8 mouse cellular contexts compared by ENCODE assay signal in the genomic region with DNA sequence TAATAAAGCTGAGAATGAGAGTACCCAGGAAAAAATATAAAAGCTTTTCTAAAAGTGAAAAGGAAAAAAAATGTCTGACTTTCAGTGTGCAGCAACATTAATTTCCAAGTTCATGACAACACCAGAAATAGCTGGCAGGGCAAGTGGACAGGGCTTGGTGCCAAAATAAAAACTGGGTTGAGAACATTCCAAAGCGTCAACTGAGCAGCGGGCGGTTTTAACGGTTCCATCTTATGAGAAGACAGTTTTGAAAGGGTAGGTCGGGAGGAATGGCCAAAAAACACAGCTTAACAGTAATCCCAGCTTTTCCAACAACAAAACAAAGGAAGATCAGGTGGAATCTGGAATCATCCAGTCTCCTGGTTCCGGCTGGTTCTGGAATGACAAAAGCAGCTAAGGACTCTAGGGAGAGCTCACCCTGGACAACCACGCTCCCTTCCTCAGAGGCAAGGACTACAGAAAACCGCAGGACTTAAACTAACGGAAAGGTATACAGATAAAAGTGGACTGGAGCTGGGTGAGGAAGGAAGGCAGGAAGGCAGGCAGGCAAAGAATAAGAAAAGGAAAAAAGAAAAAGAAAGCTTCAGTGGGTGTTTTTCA. TPM values are rescaled to one million over a fixed set of nuclear protein-coding genes. Genes with fewer than 3 reads are reported as not detected.
DNase-seq lines count a peak whose midpoint lies in the region; ATAC-seq and TF ChIP-seq lines count a peak whose summit lies in the region.
"Had no signal": no experiment of that assay in that cellular context is flagged by ENCODE, and none has a peak within 500 bp of the region (broad histone marks: within the 10 kb centered on the region; RNA-seq: fewer than 3 reads in every experiment).

No protein-coding gene starts in this region.

- H3K27me3 ChIP-seq in stomach, embryonic 16.5 days (ENCODE audit: control insufficient read depth, insufficient read depth, low read length) = no peaks in the 10 kb centered on the region
- H3K27me3 ChIP-seq in midbrain, embryonic 13.5 days = no peaks in the 10 kb centered on the region
- H3K27me3 ChIP-seq: limb, embryonic 12.5 days had no signal

- WGBS in stomach, embryonic 16.5 days = 48% methylated on average over 9 of the region's 9 CpGs
- WGBS in midbrain, embryonic 13.5 days = 76% methylated on average over 9 of the region's 9 CpGs

- no peak overlapping the region for H3K4me3 ChIP-seq in stomach, embryonic 16.5 days (replicated peaks; ENCODE audit: low read length)
- no peak overlapping the region for H3K4me3 ChIP-seq in midbrain, embryonic 13.5 days (replicated peaks)
- H3K4me3 ChIP-seq: limb, embryonic 12.5 days had no signal

- H3K4me1 ChIP-seq in stomach, embryonic 16.5 days (ENCODE audit: control insufficient read depth, insufficient read depth, low read length) = peaks cover 13% of the 10 kb centered on the region; the same call in 1 of the 2 replicates
- 0 out of 2 replicates have a peak, but pooled peaks cover 2% of the 10 kb centered on the region for H3K4me1 ChIP-seq in midbrain, embryonic 13.5 days (replicated peaks)

- no peak for TF ChIP-seq POLR2A in brain, embryonic 14.5 days (IDR thresholded peaks at IDR 0.05; ENCODE audit: borderline replicate concordance, extremely low read depth, insufficient read depth, insufficient read length, poor library complexity, severe bottlenecking)

- ATAC-seq in stomach, embryonic 16.5 days (ENCODE audit: insufficient read depth, low FRiP score) = no peak
- no peak for ATAC-seq in midbrain, embryonic 13.5 days

- peak; percentile 27 for DNase-seq in right cerebral cortex, adult 18-20 months
- DNase-seq in right cerebral cortex, postnatal 25 days = no peak
- DNase-seq in brain, embryonic 14.5 days (ENCODE audit: low read depth) = peak; percentile 34
- DNase-seq in heart, adult 11 months = peak; percentile 96
- peak; percentile 87 to 90 for DNase-seq in kidney, postnatal 25 days

- H3K36me3 ChIP-seq in stomach, embryonic 16.5 days (ENCODE audit: control insufficient read depth, insufficient read depth, low read length) = no peaks in the 10 kb centered on the region
- peaks cover 18% of the 10 kb centered on the region for H3K36me3 ChIP-seq in midbrain, embryonic 13.5 days

- TF ChIP-seq CTCF in brain, embryonic 14.5 days (IDR thresholded peaks at IDR 0.05; ENCODE audit: borderline replicate concordance, extremely low read depth, insufficient read depth, insufficient read length) = no peak

- no peak overlapping the region for H3K4me2 ChIP-seq in stomach, embryonic 16.5 days (ENCODE audit: low read depth, low read length)
- no peak overlapping the region for H3K4me2 ChIP-seq in midbrain, embryonic 13.5 days (replicated peaks)
- H3K4me2 ChIP-seq: limb, embryonic 12.5 days had no signal

- H3K9ac ChIP-seq in stomach, embryonic 16.5 days (ENCODE audit: low read length) = no peak overlapping the region
- no peak overlapping the region for H3K9ac ChIP-seq in midbrain, embryonic 13.5 days (replicated peaks)
- H3K9ac ChIP-seq: limb, embryonic 12.5 days had no signal

- H3K9me3 ChIP-seq in stomach, embryonic 16.5 days (replicated peaks; ENCODE audit: control insufficient read depth, low read length) = no peaks in the 10 kb centered on the region
- H3K9me3 ChIP-seq in midbrain, embryonic 13.5 days = no peaks in the 10 kb centered on the region
- H3K9me3 ChIP-seq: limb, embryonic 12.5 days had no signal

- H3K27ac ChIP-seq in stomach, embryonic 16.5 days (ENCODE audit: low read length) = peak overlapping the region; percentile 66
- H3K27ac ChIP-seq in midbrain, embryonic 13.5 days = no peak overlapping the region
- H3K27ac ChIP-seq: limb, embryonic 12.5 days had no signal

RNA-seq across cellular contexts. Expression of a gene that starts 19.7 kb away (rescaled TPM):
- 28.5 and 45.8 TPM in 2 replicates for polyA plus RNA-seq in brain, embryonic 14.5 days (2012; rRNA removed)
- 10.9 and 11.3 TPM in 2 replicates for polyA plus RNA-seq in stomach, embryonic 16.5 days (2015; fragmentation: Nextera tagmentation; extraction: Ambion mirVana)
- 13.2 and 14.5 TPM in 2 replicates for polyA plus RNA-seq in midbrain, embryonic 13.5 days (2015; fragmentation: Nextera tagmentation; extraction: Ambion mirVana)

RNA-seq across cellular contexts. Expression of a gene that starts 32.5 kb away (rescaled TPM):
- not detected in 2 replicates for polyA plus RNA-seq in brain, embryonic 14.5 days (2012; rRNA removed)
- polyA plus RNA-seq in stomach, embryonic 16.5 days (2015; fragmentation: Nextera tagmentation; extraction: Ambion mirVana) = not detected in 2 replicates
- not detected in 2 replicates for polyA plus RNA-seq in midbrain, embryonic 13.5 days (2015; fragmentation: Nextera tagmentation; extraction: Ambion mirVana)
- polyA plus RNA-seq: limb, embryonic 12.5 days had no signal

RNA-seq across cellular contexts. Expression of a gene that starts 33.8 kb away (rescaled TPM):
- polyA plus RNA-seq in brain, embryonic 14.5 days (2012; rRNA removed) = 3.4 and 6.8 TPM in 2 replicates
- polyA plus RNA-seq in stomach, embryonic 16.5 days (2015; fragmentation: Nextera tagmentation; extraction: Ambion mirVana) = 51.8 and 57.3 TPM in 2 replicates
- polyA plus RNA-seq in midbrain, embryonic 13.5 days (2015; fragmentation: Nextera tagmentation; extraction: Ambion mirVana) = 3.3 TPM in 2 replicates

RNA-seq across cellular contexts. Expression of a gene that starts 37.6 kb away (rescaled TPM):
- 12.5 and 14.4 TPM in 2 replicates for polyA plus RNA-seq in brain, embryonic 14.5 days (2012; rRNA removed)
- 17.6 and 20.0 TPM in 2 replicates for polyA plus RNA-seq in stomach, embryonic 16.5 days (2015; fragmentation: Nextera tagmentation; extraction: Ambion mirVana)
- 23.7 and 30.0 TPM in 2 replicates for polyA plus RNA-seq in midbrain, embryonic 13.5 days (2015; fragmentation: Nextera tagmentation; extraction: Ambion mirVana)

RNA-seq across cellular contexts. Expression of a gene that starts 37.7 kb away (rescaled TPM):
- polyA plus RNA-seq in brain, embryonic 14.5 days (2012; rRNA removed) = 20.8 and 25.0 TPM in 2 replicates
- polyA plus RNA-seq in stomach, embryonic 16.5 days (2015; fragmentation: Nextera tagmentation; extraction: Ambion mirVana) = 20.1 and 22.0 TPM in 2 replicates
- polyA plus RNA-seq in midbrain, embryonic 13.5 days (2015; fragmentation: Nextera tagmentation; extraction: Ambion mirVana) = 24.1 and 25.0 TPM in 2 replicates
